Mouse (Mus musculus) midbrain, embryonic 10.5 days (tissue): ENCODE data around the gene Atp13a3. TPM values are rescaled to one million over a fixed set of nuclear protein-coding genes. Genes with fewer than 3 reads are reported as not detected.

Source experiments
- DNase-seq: peaks from one replicate; pipeline ENCODE4 v3.0.0-alpha.2; 2017; ENCODE audit warnings: low spot score
- H3K27ac ChIP-seq: fragments of 300-500 bp; sonication (generic); replicated peaks from 2 replicates; pipeline ENCODE4 v1.5.1; 2016; ENCODE audit warnings: mild to moderate bottlenecking
- H3K27me3 ChIP-seq: fragments of 300-500 bp; sonication (generic); 2 replicates; pipeline ENCODE4 v1.6.1; 2016; ENCODE audit warnings: low read depth, mild to moderate bottlenecking; ENCODE audit not compliant: poor library complexity, severe bottlenecking
- H3K36me3 ChIP-seq: fragments of 300-500 bp; sonication (generic); 2 replicates; pipeline ENCODE4 v1.6.1; 2016; ENCODE audit warnings: mild to moderate bottlenecking, moderate library complexity
- H3K4me1 ChIP-seq: fragments of 300-500 bp; sonication (generic); 2 replicates; pipeline ENCODE4 v1.6.1; 2016
- H3K4me3 ChIP-seq: fragments of 300-500 bp; sonication (generic); 2 replicates; pipeline ENCODE4 v1.5.1; 2016; ENCODE audit warnings: mild to moderate bottlenecking, moderate library complexity
- H3K9me3 ChIP-seq: fragments of 300-500 bp; sonication (generic); replicated peaks from 2 replicates; pipeline ENCODE4 v1.6.1; 2016; ENCODE audit warnings: mild to moderate bottlenecking
- WGBS: fragments of 180-500 bp; shearing (Covaris S2); methylation state at CpG from one replicate; pipeline ENCODE4 v1.1.7; 2016; 5-methylcytosine and 5-hydroxymethylcytosine counted together
- polyA plus RNA-seq: library from polyadenylated mRNA; unstranded; fragments of >200 nt; fragmentation: Nextera tagmentation; extraction: Ambion mirVana; gene quantifications from 2 replicates; pipeline ENCODE4 v1.2.1, GENCODE M21; 2016

Gene Atp13a3
- polyA plus RNA-seq, 1 experiment from 2014 or later, result 7.8 TPM

- WGBS, result 7% methylated on average over 4 of the region's 4 CpGs
- no peaks in the 10 kb centered on the region for H3K9me3 ChIP-seq
- peaks cover 57% of the 10 kb centered on the region for H3K27me3 ChIP-seq
- H3K4me1 ChIP-seq, result peaks cover 35% of the 10 kb centered on the region
- no peaks in the 10 kb centered on the region for H3K36me3 ChIP-seq
- H3K4me3 ChIP-seq, result no peak overlapping the region
- H3K27ac ChIP-seq, result no peak overlapping the region
- no peak for DNase-seq
These were observed 125.0 kb downstream of the Atp13a3 start for GRCm38 (mm10) chr16:30280676-30281297.

- Histone ChIP-seq H3K36me3 (no peaks in the 10 kb centered on the region), H3K4me3 (no peak overlapping the region), H3K4me1 (peaks cover 18% of the 10 kb centered on the region), H3K27ac (no peak overlapping the region), H3K27me3 (peaks cover 34% of the 10 kb centered on the region), H3K9me3 (no peaks in the 10 kb centered on the region)
- no peak for DNase-seq
- 92% methylated on average over 11 of the region's 11 CpGs for WGBS
These were observed 127.4 kb downstream of the Atp13a3 start for GRCm38 (mm10) chr16:30278406-30278805.

GRCm38 (mm10) chr16:30275558-30276340 is 130.0 kb downstream of the Atp13a3 start:
- WGBS, result 85% methylated on average over 15 of the region's 15 CpGs

GRCm38 (mm10) chr16:30273065-30273464 is 132.7 kb downstream of the Atp13a3 start:
- 94% methylated on average over 8 of the region's 8 CpGs for WGBS
- Histone ChIP-seq H3K27me3 (peaks cover 6% of the 10 kb centered on the region; the same call in 1 of the 2 replicates), H3K27ac (no peak overlapping the region), H3K36me3 (no peaks in the 10 kb centered on the region), H3K9me3 (no peaks in the 10 kb centered on the region), H3K4me3 (no peak overlapping the region), H3K4me1 (peaks cover 5% of the 10 kb centered on the region; the same call in 1 of the 2 replicates)
- no peak for DNase-seq

More at GRCm38 (mm10) chr16:30275558-30276340, 130.0 kb downstream of the Atp13a3 start:
- Histone ChIP-seq H3K27ac (no peak overlapping the region), H3K27me3 (peaks cover 7% of the 10 kb centered on the region), H3K4me3 (no peak overlapping the region), H3K9me3 (no peaks in the 10 kb centered on the region), H3K36me3 (no peaks in the 10 kb centered on the region), H3K4me1 (peaks cover 10% of the 10 kb centered on the region)
- no peak for DNase-seq

GRCm38 (mm10) chr16:30271941-30272595 is 133.7 kb downstream of the Atp13a3 start:
- Histone ChIP-seq H3K36me3 (no peaks in the 10 kb centered on the region), H3K9me3 (no peaks in the 10 kb centered on the region), H3K27me3 (peaks cover 6% of the 10 kb centered on the region; the same call in 1 of the 2 replicates), H3K27ac (no peak overlapping the region), H3K4me1 (peaks cover 5% of the 10 kb centered on the region; the same call in 1 of the 2 replicates), H3K4me3 (no peak overlapping the region)
- DNase-seq, result no peak
- WGBS, result 76% methylated on average over 6 of the region's 6 CpGs

- DNase-seq, result no peak
These were observed 134.5 kb downstream of the Atp13a3 start for GRCm38 (mm10) chr16:30271223-30271761.

GRCm38 (mm10) chr16:30267359-30267758 is 138.4 kb downstream of the Atp13a3 start, which contains the start of gene Cpn2:
Gene Cpn2 (minus strand): TSS chr16:30267499.
- H3K27me3 ChIP-seq, result peaks cover 15% of the 10 kb centered on the region
- H3K36me3 ChIP-seq, result no peaks in the 10 kb centered on the region
- 74% methylated on average over 5 of the region's 5 CpGs for WGBS

More at GRCm38 (mm10) chr16:30271223-30271761, 134.5 kb downstream of the Atp13a3 start:
- peaks cover 6% of the 10 kb centered on the region; the same call in 1 of the 2 replicates for H3K27me3 ChIP-seq
- no peaks in the 10 kb centered on the region for H3K36me3 ChIP-seq
- peaks cover 5% of the 10 kb centered on the region; the same call in 1 of the 2 replicates for H3K4me1 ChIP-seq
- no peaks in the 10 kb centered on the region for H3K9me3 ChIP-seq
- 78% methylated on average over 8 of the region's 8 CpGs for WGBS
- no peak overlapping the region for H3K27ac ChIP-seq
- H3K4me3 ChIP-seq, result no peak overlapping the region

GRCm38 (mm10) chr16:30266561-30266960 is 139.2 kb downstream of the Atp13a3 start:
- Histone ChIP-seq H3K27me3 (peaks cover 15% of the 10 kb centered on the region), H3K4me3 (no peak overlapping the region), H3K36me3 (no peaks in the 10 kb centered on the region), H3K9me3 (no peaks in the 10 kb centered on the region), H3K27ac (no peak overlapping the region), H3K4me1 (peaks cover 8% of the 10 kb centered on the region; the same call in 1 of the 2 replicates)
- WGBS, result 84% methylated on average over 5 of the region's 5 CpGs
- DNase-seq, result no peak

More at GRCm38 (mm10) chr16:30267359-30267758, 138.4 kb downstream of the Atp13a3 start, which contains the start of gene Cpn2:
- no peaks in the 10 kb centered on the region for H3K9me3 ChIP-seq
- H3K4me3 ChIP-seq, result no peak within 1 kb of the TSS
- peaks cover 10% of the 10 kb centered on the region; the same call in 1 of the 2 replicates for H3K4me1 ChIP-seq
- DNase-seq, result no peak
- no peak within 1 kb of the TSS for H3K27ac ChIP-seq

GRCm38 (mm10) chr16:30265611-30266010 is 140.2 kb downstream of the Atp13a3 start:
- no peaks in the 10 kb centered on the region for H3K36me3 ChIP-seq
- WGBS, result 78% methylated on average over 4 of the region's 4 CpGs
- no peak overlapping the region for H3K27ac ChIP-seq
- no peak for DNase-seq
- H3K27me3 ChIP-seq, result peaks cover 15% of the 10 kb centered on the region
- no peaks in the 10 kb centered on the region for H3K9me3 ChIP-seq
- H3K4me3 ChIP-seq, result no peak overlapping the region
- peaks cover 4% of the 10 kb centered on the region; the same call in 1 of the 2 replicates for H3K4me1 ChIP-seq

- no peaks in the 10 kb centered on the region for H3K9me3 ChIP-seq
- H3K27me3 ChIP-seq, result peaks cover 9% of the 10 kb centered on the region
- H3K36me3 ChIP-seq, result no peaks in the 10 kb centered on the region
- H3K27ac ChIP-seq, result no peak overlapping the region
- no peak overlapping the region for H3K4me3 ChIP-seq
- peaks cover 9% of the 10 kb centered on the region; the same call in 1 of the 2 replicates for H3K4me1 ChIP-seq
- no peak for DNase-seq
- WGBS, result 60% methylated on average over 4 of the region's 4 CpGs
These were observed 142.6 kb downstream of the Atp13a3 start for GRCm38 (mm10) chr16:30263156-30263555.

GRCm38 (mm10) chr16:30262664-30263063 is 143.1 kb downstream of the Atp13a3 start:
- Histone ChIP-seq H3K36me3 (no peaks in the 10 kb centered on the region), H3K27me3 (peaks cover 9% of the 10 kb centered on the region)

More at GRCm38 (mm10) chr16:30262664-30263063, 143.1 kb downstream of the Atp13a3 start:
- WGBS, result 3% methylated on average over 2 of the region's 2 CpGs
- no peaks in the 10 kb centered on the region for H3K9me3 ChIP-seq
- peaks cover 9% of the 10 kb centered on the region; the same call in 1 of the 2 replicates for H3K4me1 ChIP-seq
- no peak overlapping the region for H3K4me3 ChIP-seq
- DNase-seq, result peak; percentile 68
- no peak overlapping the region for H3K27ac ChIP-seq
